Mouse (Mus musculus): ENCODE results near the gene Lama2.
"Not testable (repeated sequence)": the region's sequence is repeated elsewhere in the genome, so short reads cannot be mapped to it uniquely, and the experiment has no call there.

Gene Lama2

GRCm38 (mm10) chr10:26996684-26997083 lies 622.9 kb downstream of the Lama2 start:
- DNase-seq = no peak

- DNase-seq = no peak
Observed at GRCm38 (mm10) chr10:26995987-26996386, 623.6 kb downstream of the Lama2 start.

- peak; percentile 12 for DNase-seq
Observed at GRCm38 (mm10) chr10:26995182-26995975, 624.2 kb downstream of the Lama2 start.

GRCm38 (mm10) chr10:26993971-26994761 lies 625.4 kb downstream of the Lama2 start:
- DNase-seq = no peak

- DNase-seq = no peak
Observed at GRCm38 (mm10) chr10:26985451-26985850, 634.1 kb downstream of the Lama2 start.

GRCm38 (mm10) chr10:26984082-26984481 lies 635.5 kb downstream of the Lama2 start:
- DNase-seq = not testable (repeated sequence)

GRCm38 (mm10) chr10:26983583-26983982 lies 636.0 kb downstream of the Lama2 start:
- no peak for DNase-seq

- DNase-seq = no peak
Observed at GRCm38 (mm10) chr10:26982621-26983020, 636.9 kb downstream of the Lama2 start.

- no peak for DNase-seq
Observed at GRCm38 (mm10) chr10:26975372-26975771, 644.2 kb downstream of the Lama2 start.

GRCm38 (mm10) chr10:26974224-26974623 lies 645.3 kb downstream of the Lama2 start:
- DNase-seq = no peak

- DNase-seq = no peak
Observed at GRCm38 (mm10) chr10:26973575-26973974, 646.0 kb downstream of the Lama2 start.

GRCm38 (mm10) chr10:26958513-26958912 lies 661.0 kb downstream of the Lama2 start:
- no peak for DNase-seq

- no peak for DNase-seq
Observed at GRCm38 (mm10) chr10:26950448-26950847, 669.1 kb downstream of the Lama2 start.

- DNase-seq = no peak
Observed at GRCm38 (mm10) chr10:26949667-26950066, 669.9 kb downstream of the Lama2 start.

- DNase-seq = no peak
Observed at GRCm38 (mm10) chr10:26948331-26948730, 671.2 kb downstream of the Lama2 start.

- DNase-seq = no peak
Observed at GRCm38 (mm10) chr10:26939549-26939948, 680.0 kb downstream of the Lama2 start.

- not testable (repeated sequence) for DNase-seq
Observed at GRCm38 (mm10) chr10:26938464-26938863, 681.1 kb downstream of the Lama2 start.

GRCm38 (mm10) chr10:26936056-26936455 lies 683.5 kb downstream of the Lama2 start:
- DNase-seq = not testable (repeated sequence)

Measured in cerebellum, adult 9-11 months (tissue).